Mouse (Mus musculus) heart, postnatal 0 days (tissue): Measurements from ENCODE around the gene Chd2. TPM values are rescaled to one million over a fixed set of nuclear protein-coding genes. Genes with fewer than 3 reads are reported as not detected.

ENCODE experiments used
- ATAC-seq: fragments of 200-750 bp; cut with Nextera tagmentation; 2 replicates; pipeline ENCODE4 v1.8.0; 2017; ENCODE audit warnings: low read depth, moderate number of reproducible peaks, moderate library complexity; ENCODE audit not compliant: insufficient read depth
- DNase-seq: peaks from one replicate; pipeline ENCODE4 v3.0.0-alpha.2; 2016; ENCODE audit warnings: low spot score
- H3K27ac ChIP-seq: fragments of 300-500 bp; sonication (generic); 2 replicates; pipeline ENCODE4 v1.5.1; 2014; ENCODE audit warnings: low read depth, mild to moderate bottlenecking
- H3K27me3 ChIP-seq: fragments of 300-500 bp; sonication (generic); 2 replicates; pipeline ENCODE4 v1.6.1; 2014; ENCODE audit warnings: low read length, mixed read lengths; ENCODE audit not compliant: control insufficient read depth, insufficient read depth
- H3K36me3 ChIP-seq: fragments of 300-500 bp; sonication (generic); replicated peaks from 2 replicates; pipeline ENCODE4 v1.6.1; 2014; ENCODE audit warnings: low read length, mixed read lengths; ENCODE audit not compliant: control insufficient read depth, insufficient read depth
- H3K4me1 ChIP-seq: fragments of 300-500 bp; sonication (generic); 2 replicates; pipeline ENCODE4 v1.6.1; 2014; ENCODE audit warnings: antibody characterized with exemption; ENCODE audit not compliant: control insufficient read depth, insufficient read depth
- H3K4me2 ChIP-seq: fragments of 300-500 bp; sonication (generic); 2 replicates; pipeline ENCODE4 v1.6.1; 2014; ENCODE audit warnings: low read depth, mild to moderate bottlenecking, low read length, moderate library complexity
- H3K4me3 ChIP-seq: fragments of 300-500 bp; sonication (generic); 2 replicates; pipeline ENCODE4 v1.5.1; 2014; ENCODE audit warnings: low read depth, low read length
- H3K9ac ChIP-seq: fragments of 300-500 bp; sonication (generic); replicated peaks from 2 replicates; pipeline ENCODE4 v1.6.1; 2014; ENCODE audit warnings: low read depth, low read length, mixed read lengths
- H3K9me3 ChIP-seq: fragments of 300-500 bp; sonication (generic); replicated peaks from 2 replicates; pipeline ENCODE4 v1.6.1; 2016; ENCODE audit warnings: low read length; ENCODE audit not compliant: control insufficient read depth
- CTCF ChIP-seq: IDR thresholded peaks from 2 replicates; pipeline ENCODE4 v1.5.1; 2016; ENCODE audit warnings: antibody characterized with exemption, control low read depth, low read depth
- EP300 ChIP-seq: IDR thresholded peaks from 2 replicates; pipeline ENCODE4 v1.6.1; 2016; ENCODE audit warnings: antibody characterized with exemption, low read depth
- WGBS: fragments of 180-500 bp; shearing (Covaris S2); extraction: QIAGEN DNeasy Blood & Tissue Kit; methylation state at CpG from one replicate; pipeline ENCODE4 v1.1.7; 2014; 5-methylcytosine and 5-hydroxymethylcytosine counted together
- polyA plus RNA-seq: library from polyadenylated mRNA; unstranded; fragments of >200 nt; fragmentation: Nextera tagmentation; extraction: Ambion mirVana; gene quantifications from 2 replicates; pipeline ENCODE4 v1.2.1, GENCODE M21; 2015
- total RNA-seq: library from RNA; depleted of rRNA; stranded (reverse); fragments of >200 nt; gene quantifications from 2 replicates; pipeline ENCODE4 v1.2.3, GENCODE M21; 2014; ENCODE audit warnings: low replicate concordance

Gene Chd2
- total and polyA plus RNA-seq, 2 experiments from 2014 or later: 31.1 to 65.5 TPM

DNA sequence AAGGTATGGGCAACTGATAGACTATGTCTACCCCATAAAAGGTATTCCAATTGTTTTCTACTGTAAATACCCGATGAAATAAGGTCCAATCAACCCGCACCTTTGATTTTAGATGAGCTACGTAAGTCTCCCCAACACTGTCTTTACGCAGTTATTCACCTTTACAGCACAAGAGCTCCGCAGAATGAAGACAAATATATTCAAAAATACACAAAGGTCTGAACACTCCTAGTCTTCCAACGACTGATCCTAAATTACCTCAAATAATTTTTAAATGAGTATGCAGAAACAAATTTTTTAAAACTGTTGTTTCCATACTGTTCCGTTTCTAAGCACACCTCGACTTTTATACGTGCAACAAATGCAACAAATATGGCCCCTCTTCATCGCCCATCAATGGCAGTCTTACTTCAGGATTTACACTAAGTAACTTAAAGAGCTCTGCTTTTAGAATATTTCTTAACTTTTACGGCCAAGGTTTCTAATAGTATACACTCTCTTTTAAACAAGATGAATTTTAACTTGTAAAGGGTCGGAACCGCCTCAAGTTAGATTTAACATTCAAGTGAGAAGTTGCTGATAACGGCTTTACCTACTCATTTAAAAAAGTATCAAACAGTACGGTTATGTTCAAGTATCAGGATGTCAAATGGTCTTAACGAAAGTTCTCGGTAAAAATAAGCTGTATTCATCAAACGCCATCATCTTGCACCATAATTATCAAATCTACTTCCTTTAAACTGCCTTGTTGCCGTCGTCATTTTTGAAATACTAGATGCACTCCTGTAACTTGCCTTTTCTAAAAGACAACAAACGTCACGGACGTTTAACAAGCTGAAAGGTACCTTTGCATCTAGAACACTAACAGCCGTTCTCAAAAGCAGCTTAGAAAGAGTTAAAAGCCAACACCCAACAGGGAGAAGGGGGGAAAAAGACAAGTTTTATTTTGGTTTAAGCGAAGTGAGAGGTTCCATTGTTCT, 15.3 kb upstream of the Chd2 start:
- H3K27me3 ChIP-seq: no peaks in the 10 kb centered on the region
- ATAC-seq (no peak), DNase-seq (no peak)
- peak overlapping the region; percentile 100 for H3K27ac ChIP-seq
- under 1% methylated on average over 25 of the region's 25 CpGs for WGBS
- no peak for TF ChIP-seq EP300
- H3K9me3 ChIP-seq: no peaks in the 10 kb centered on the region
- peaks cover 12% of the 10 kb centered on the region for H3K4me1 ChIP-seq
- 0 out of 2 replicates have a peak, but pooled peaks cover 2% of the 10 kb centered on the region for H3K36me3 ChIP-seq
- H3K9ac ChIP-seq: peak overlapping the region; percentile 100
- H3K4me2 ChIP-seq: peak overlapping the region; percentile 63
- peak overlapping the region; percentile 100 for H3K4me3 ChIP-seq

DNA sequence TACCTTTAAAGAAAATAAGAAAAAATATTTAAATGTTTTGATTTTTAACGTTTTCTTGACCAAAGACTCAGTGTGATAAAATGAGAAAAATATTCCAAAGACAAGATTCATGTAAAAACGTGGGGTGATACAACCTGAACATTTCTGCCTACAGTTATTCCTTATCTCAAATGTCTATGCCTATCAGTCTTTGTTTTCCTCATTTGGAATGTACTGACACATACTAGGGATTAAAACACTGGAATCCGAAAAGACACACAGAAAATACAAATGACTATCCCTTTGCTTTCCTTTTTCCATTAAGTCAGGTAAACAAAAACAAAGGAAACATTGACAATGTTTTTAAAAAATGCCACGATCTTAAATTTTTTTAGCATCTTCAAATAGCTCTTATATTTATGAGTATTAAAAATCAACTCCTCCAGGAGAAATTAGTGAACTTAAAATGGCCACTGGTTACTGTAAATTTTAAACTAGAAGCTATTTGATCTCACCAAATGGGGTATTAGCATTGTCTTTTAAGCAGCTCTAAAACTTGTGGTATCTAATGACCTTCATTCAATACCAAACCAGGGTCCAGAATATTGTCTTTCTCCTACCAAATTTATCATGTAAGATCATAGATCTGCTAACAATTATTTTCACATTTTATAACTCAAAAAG, 14.4 kb upstream of the Chd2 start:
- DNase-seq (peak; percentile 63), ATAC-seq (no peak)
- Histone ChIP-seq H3K27ac (peak overlapping the region; percentile 100), H3K9me3 (no peaks in the 10 kb centered on the region), H3K4me3 (peak overlapping the region; percentile 100), H3K9ac (peak overlapping the region; percentile 100), H3K27me3 (no peaks in the 10 kb centered on the region), H3K4me2 (peak overlapping the region; percentile 63), H3K4me1 (peaks cover 12% of the 10 kb centered on the region), H3K36me3 (peaks cover 7% of the 10 kb centered on the region; the same call in 1 of the 2 replicates)
- 3% methylated on average over 4 of the region's 4 CpGs for WGBS
- TF ChIP-seq CTCF: no peak
- no peak for TF ChIP-seq EP300

DNA sequence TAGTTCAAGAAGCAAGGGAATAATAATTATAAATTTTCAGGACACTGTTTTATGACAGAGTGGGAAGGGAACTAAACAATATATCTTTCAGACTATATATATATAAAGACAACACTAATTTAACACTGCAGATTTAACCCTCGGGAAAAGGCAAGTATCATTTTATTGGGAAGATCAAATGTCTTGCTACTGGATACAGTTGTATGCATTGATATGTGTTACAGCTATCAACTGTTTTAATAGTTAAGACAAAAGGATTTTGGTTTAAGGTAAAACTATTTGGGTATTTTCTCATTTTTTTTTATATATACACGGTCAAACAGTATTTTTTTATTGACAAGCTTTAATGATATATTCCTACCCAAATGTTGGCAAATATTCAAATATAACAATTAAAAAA, 13.2 kb upstream of the Chd2 start:
- no peak overlapping the region for H3K27ac ChIP-seq
- peaks cover 12% of the 10 kb centered on the region for H3K4me1 ChIP-seq
- H3K27me3 ChIP-seq: no peaks in the 10 kb centered on the region
- no peak for TF ChIP-seq CTCF
- TF ChIP-seq EP300: no peak
- H3K4me3 ChIP-seq: no peak overlapping the region
- H3K4me2 ChIP-seq: peak overlapping the region; percentile 34; the same call in 1 of the 2 replicates
- DNase-seq: no peak
- ATAC-seq: no peak
- WGBS: 18% methylated on average over 2 of the region's 2 CpGs
- no peaks in the 10 kb centered on the region for H3K9me3 ChIP-seq
- no peak overlapping the region for H3K9ac ChIP-seq
- peaks cover 14% of the 10 kb centered on the region; the same call in 1 of the 2 replicates for H3K36me3 ChIP-seq

DNA sequence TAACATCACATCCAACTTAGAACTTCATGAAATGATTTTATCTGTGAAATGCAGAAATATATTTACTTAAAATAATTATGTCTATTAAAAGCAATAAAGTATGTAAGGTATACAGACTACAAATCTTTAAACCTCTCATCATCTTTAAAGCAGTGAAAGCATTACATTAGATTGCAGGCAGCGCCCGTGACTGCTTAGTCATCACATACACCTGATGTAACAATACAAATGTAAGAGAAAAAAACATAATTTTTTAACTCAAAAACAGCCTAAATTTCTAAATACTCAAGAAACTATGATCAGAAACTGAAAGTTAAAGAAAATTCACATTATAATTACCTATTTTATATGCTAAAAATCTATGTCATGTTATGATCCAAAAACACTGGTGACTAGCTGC, 11.5 kb upstream of the Chd2 start:
- H3K36me3 ChIP-seq: peaks cover 24% of the 10 kb centered on the region
- 21% methylated on average over 2 of the region's 2 CpGs for WGBS
- no peaks in the 10 kb centered on the region for H3K27me3 ChIP-seq
- DNase-seq: no peak
- peak overlapping the region; percentile 30; the same call in 1 of the 2 replicates for H3K4me3 ChIP-seq
- no peaks in the 10 kb centered on the region for H3K9me3 ChIP-seq
- TF ChIP-seq CTCF (no peak), EP300 (no peak)
- no peak for ATAC-seq
- H3K9ac ChIP-seq: no peak overlapping the region
- peaks cover 12% of the 10 kb centered on the region for H3K4me1 ChIP-seq
- no peak overlapping the region for H3K27ac ChIP-seq
- H3K4me2 ChIP-seq: peak overlapping the region; percentile 59

DNA sequence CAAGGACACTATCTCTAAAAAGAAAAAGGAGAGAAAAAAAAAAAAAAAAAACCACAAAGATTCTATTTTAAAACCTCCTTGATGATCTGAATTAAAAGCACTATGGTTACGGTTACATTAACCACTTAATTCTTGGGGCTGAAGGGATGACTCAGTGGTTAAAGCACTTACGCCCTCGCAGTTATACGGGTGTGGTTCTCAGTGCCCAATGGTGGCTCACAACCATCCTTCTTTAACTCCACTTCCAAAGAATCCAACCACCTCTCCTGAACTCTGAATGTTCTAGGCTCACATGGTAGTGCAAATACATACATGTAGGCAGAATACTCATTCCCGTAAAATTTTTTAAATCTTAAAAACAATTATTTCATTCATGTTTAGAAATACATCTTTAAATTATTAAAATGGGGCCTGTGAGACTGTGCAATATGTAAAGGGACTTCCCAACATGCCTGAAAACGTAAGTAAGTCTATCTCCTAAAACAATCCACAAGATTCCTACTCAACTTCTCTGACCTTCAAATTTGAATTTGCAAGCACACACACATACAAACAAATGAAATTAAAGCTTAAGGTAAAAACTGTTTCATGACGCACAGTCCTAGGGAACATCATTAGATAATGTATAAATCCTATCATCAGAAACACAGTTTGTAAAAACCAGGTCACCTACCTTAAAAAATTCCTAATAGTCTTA, 10.6 kb upstream of the Chd2 start:
- Histone ChIP-seq H3K9me3 (no peaks in the 10 kb centered on the region), H3K27ac (peak overlapping the region; percentile 47), H3K9ac (no peak overlapping the region; the same call in 1 of the 2 replicates), H3K4me1 (peaks cover 16% of the 10 kb centered on the region), H3K4me2 (peak overlapping the region; percentile 59), H3K4me3 (peak overlapping the region; percentile 30; the same call in 1 of the 2 replicates), H3K27me3 (no peaks in the 10 kb centered on the region), H3K36me3 (peaks cover 27% of the 10 kb centered on the region)
- TF ChIP-seq EP300: no peak
- TF ChIP-seq CTCF: no peak
- 35% methylated on average over 7 of the region's 7 CpGs for WGBS
- no peak for DNase-seq
- ATAC-seq: no peak
